Mouse (Mus musculus): Measurements from ENCODE around the gene Rapgef3.

The Rapgef3 gene

DNA sequence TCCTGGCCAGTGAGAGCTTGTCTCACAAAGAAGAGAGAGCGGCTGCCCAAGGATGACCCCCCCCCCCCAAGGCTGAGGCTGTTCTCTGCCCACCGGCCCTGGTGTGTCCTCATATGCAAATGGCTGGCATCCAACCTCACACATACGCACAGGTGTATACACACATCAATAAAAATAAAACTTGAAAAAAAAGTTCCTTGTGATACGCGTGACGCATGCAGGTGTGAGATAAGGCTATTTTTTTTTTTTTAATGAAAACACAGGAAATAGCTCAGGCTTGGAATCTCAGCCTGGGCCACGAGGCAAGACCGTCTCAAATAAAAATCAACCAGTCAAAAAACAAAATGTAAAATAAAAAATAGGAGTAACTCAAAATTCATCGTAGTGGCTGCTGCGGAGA, 21.5 kb downstream of the Rapgef3 start:
- DNase-seq (ENCODE audit: low read depth): no peak

DNA sequence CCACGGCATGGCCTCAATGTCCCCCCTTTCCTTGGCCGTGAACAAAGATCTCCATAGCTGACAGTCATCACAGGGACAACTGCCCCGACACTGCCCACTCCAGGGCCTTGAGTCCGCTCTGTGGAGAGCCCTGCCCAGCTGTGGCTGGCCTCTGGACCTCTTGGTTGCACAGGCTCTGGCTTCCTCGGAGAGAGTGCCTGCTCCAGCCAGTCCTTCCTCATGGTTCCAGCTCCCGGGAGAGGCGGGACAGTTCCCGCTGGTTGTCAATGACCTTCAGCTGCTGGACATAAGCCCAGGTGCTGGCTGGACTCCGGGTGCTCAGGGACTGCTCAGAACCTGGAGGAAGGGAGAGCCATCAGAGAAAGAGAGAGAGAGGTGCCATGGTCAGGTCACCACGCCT, 22.4 kb downstream of the Rapgef3 start:
- DNase-seq (ENCODE audit: low read depth): no peak

GRCm38 (mm10) chr15:97744930-97745329, 22.8 kb downstream of the Rapgef3 start:
- DNase-seq (ENCODE audit: low read depth): no peak

DNA sequence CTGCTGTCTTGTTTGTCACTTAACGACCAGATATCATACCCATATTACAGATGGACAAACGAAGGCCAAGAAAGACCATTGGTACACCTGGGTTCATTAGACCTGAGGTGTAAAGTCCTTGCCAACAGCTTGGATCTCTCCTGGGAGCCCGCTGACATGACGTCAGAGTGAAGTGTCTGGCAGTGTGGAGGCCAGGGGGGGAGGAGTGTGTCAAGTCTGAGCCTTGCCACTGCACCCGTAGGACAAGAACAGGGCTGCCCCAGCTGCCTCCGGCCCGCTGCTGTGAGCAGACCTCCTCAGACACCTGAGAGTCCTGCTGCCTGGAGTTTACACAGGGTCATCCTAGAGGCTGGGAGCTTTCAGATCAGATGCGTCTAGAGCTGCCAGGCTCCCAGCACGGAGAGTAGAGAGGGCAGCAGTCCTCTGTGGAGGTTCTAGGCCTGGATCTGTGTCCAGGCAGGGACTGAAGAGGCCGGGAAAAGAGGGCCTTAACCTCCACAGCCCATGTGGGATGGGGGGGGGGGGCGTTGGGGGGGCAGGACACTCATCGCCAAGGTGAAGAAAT, 23.7 kb downstream of the Rapgef3 start:
- DNase-seq (ENCODE audit: low read depth): no peak

DNA sequence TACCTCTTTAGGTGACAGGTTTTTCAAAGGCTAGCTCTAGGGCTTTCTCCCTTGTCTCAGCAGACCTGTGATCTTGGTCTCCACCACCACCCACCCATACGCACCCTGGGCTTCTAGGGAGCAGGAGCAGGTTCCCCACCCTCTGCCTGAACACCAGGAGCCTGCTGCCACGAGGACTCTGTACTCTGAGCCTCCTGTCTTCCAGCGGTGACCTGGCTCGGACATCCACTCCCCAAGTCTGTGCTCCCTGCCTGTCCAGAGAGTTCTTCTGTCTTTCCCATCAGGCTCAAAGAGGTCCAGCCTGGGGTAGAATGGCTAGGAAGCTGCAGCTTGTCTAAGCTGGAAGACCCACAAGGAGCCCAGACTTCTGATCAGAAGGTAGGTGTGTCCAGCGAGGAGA, 24.6 kb downstream of the Rapgef3 start:
- DNase-seq (ENCODE audit: low read depth): no peak

- DNase-seq (ENCODE audit: low read depth): no peak
These were observed 25.2 kb downstream of the Rapgef3 start for GRCm38 (mm10) chr15:97742600-97742999.

DNA sequence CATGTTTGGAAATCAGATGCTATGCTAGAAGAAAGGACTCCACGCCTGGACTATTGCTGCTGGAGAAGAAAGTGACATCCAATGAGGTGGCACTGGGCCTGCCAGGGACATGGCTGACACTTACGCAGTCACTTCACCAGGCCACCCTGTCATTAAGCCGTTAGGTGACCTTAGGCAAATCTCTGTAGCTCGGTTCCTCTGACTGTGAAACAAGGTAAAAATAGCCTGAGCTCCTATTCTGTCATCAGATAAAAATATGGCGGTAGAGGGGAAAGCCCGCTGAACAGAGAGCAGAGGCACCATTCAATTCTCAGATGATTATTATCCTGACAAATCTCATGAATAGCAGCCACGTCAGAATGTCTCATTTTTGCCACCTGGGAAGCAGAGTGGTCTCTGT, 25.7 kb downstream of the Rapgef3 start:
- no peak for DNase-seq (ENCODE audit: low read depth)

- DNase-seq (ENCODE audit: low read depth): no peak
These were observed 26.1 kb downstream of the Rapgef3 start for GRCm38 (mm10) chr15:97741662-97742061.

DNA sequence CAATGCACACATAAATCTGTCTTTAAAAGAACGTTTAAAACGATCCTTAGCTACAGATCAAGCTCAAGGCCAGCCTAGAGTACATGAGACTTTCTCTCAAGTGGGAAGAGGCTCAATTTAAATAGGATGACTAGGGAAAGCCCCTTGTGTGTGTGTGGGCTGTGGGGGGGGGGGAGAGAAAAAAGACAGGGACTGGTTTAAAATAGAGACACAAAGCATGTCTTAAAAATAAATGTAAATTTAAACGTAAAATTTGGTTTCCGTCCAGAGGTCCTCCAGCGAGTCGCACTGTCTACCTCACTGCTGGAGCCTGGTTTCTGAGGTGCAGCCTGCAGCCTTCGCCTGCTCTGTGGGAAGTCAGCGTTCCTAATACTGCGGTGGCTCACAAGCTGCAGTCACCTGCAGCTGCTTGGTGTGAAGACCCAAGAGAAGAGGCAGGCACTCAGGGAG, 27.5 kb downstream of the Rapgef3 start:
- DNase-seq (ENCODE audit: low read depth): no peak

- DNase-seq (ENCODE audit: low read depth): no peak
These were observed 28.8 kb downstream of the Rapgef3 start for GRCm38 (mm10) chr15:97738923-97739322.

- DNase-seq (ENCODE audit: low read depth): no peak
These were observed 35.8 kb downstream of the Rapgef3 start for GRCm38 (mm10) chr15:97731988-97732387.

GRCm38 (mm10) chr15:97731111-97731510, 36.7 kb downstream of the Rapgef3 start, which contains the start of gene Endou:
TSS of gene Endou (minus strand) at chr15:97731339.
- DNase-seq (ENCODE audit: low read depth): no peak

- no peak for DNase-seq (ENCODE audit: low read depth)
These were observed 37.4 kb downstream of the Rapgef3 start for GRCm38 (mm10) chr15:97730365-97730764.

- no peak for DNase-seq (ENCODE audit: low read depth)
These were observed 39.0 kb downstream of the Rapgef3 start for GRCm38 (mm10) chr15:97728804-97729203.

GRCm38 (mm10) chr15:97728394-97728793, 39.4 kb downstream of the Rapgef3 start:
- no peak for DNase-seq (ENCODE audit: low read depth)

GRCm38 (mm10) chr15:97727520-97727919, 40.3 kb downstream of the Rapgef3 start:
- DNase-seq (ENCODE audit: low read depth): no peak

DNA sequence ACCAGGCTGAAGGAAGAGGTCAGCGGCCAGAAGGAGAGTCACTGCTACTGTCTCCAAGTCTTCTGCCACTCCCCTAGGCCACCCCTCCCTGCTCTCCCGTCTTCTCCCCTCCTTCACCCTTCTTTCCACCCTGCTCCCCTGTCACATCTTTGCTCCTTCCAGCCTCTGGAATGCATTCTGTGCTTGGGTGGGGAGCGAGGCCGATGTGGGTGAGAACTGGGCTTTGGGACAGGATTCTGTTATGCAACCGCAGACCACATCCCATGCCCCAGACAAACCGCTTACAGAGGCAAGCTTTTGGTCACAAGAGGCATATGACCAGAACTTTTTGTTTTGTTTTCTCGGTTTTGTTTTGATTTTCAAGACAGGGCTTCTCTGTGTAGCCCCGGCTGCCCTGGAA, 40.7 kb downstream of the Rapgef3 start:
- peak; percentile 46 for DNase-seq (ENCODE audit: low read depth)

GRCm38 (mm10) chr15:97726310-97726709, 41.5 kb downstream of the Rapgef3 start:
- no peak for DNase-seq (ENCODE audit: low read depth)

GRCm38 (mm10) chr15:97725198-97725785, 42.5 kb downstream of the Rapgef3 start:
- peak; percentile 59 for DNase-seq (ENCODE audit: low read depth)

DNA sequence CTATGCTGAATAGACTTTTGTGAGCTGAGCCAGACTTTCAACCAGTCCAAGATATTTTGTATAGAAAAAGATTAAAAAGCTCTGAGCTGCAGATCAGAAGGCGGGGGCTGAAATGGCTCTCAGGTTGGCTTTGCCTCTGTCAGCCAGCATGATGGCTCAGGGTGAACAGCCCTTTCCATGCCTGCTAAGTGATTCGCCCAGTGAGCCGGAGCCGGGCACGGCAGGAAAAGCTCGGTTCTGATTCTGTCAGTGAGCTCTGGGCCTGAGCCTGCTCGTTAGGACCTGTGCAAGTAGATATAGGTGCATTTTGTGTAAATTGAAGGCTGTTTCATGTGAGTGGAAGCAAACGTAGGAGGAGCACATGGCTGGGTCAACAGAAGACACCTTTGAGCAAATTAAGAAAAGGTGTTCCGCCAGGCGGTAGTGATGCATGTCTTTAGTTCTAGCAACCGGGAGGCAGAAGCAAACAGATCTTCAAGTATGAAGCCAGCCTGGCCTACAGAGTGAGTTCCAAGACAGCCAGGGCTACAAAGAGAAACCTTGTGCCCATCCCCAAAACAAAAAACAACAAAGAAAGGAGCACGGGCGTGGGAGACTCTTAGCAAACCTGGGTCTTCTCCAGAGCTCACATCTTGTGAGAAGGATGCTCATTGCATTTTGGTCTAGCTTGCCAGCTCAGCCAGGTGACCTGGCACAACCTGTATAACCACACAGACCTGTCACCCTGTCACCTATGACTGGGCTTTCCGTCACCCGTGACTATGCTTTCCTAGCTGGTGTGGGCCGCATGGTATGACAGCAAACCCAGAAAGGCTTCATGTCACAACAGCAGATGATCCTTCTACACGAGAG, 43.2 kb downstream of the Rapgef3 start:
- no peak for DNase-seq (ENCODE audit: low read depth)

DNA sequence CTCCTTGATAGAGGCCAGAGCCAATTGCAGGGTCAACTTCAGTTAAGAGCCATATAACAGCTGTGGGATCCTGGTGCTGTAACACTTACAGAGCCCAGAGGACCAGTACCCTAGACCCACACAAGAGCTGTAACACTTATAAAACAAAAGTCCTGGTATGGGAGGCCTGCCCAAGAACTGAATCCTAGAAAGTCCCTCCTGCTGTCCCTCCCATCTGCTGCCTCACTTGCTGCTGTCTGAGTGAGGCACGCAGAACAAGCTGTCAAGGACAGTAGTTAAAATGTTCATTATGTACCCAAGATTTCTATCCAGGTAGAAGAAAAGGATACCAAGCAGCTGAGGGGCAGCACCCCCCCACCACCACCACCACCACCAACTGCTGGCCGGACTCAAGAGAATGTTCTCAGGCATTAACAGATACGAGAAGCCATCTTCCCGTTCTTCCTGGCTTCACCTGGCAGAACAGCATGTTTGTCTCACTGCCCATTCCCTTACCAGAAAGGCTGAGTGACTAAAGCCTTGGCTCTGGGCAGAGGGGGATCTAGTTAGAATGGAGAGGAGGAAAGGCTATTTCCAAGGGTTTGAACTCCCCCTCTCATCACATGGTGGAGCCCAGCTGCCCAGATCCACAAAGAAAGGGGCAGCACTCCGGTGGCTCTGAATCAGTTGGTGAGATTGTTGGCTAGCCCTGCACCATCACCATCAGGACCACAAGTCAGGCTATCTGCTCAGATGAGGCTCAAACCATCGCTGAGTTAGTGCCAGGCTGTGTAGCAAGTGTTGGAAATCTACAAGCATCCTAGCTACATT, 44.0 kb downstream of the Rapgef3 start:
- no peak for DNase-seq (ENCODE audit: low read depth)

DNA sequence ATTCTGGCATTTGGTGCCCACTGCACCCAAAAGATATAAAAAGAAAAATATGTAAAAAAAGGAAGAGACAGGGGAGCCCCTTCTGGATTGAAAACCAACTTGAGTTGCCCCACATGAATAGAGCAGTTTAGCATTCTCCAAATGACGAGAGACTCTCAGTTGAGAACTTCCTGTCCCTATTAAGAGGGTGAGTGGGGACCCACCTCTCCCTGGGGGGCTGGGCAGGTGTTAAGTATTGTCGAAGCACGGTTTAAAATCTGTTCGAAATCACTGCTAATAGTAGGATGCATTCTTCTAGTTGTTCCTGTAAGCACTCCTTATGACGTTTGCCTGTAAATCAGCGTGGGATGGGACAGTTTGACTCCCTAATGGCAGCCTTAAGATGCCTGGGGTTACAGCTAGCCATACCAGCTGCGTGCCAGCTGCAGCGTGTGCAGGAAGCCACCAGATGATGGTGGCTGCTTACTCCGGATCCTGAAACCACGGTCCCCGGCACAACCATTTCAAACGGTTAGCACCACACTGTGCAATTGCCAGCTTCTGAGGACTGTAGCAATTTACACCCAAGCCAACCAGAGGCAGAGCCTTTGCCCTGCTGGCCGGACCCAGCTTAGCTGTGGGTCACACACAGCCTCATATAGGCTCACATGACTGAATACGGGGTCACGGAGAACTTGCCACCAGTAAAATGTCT, 46.6 kb downstream of the Rapgef3 start:
- peak; percentile 59 for DNase-seq (ENCODE audit: low read depth)
